Mouse (Mus musculus): ENCODE results near the gene Il31ra.

Gene Il31ra

GRCm38 (mm10) chr13:112507691-112508090, 86.5 kb downstream of the Il31ra start:
- no peak for DNase-seq (ENCODE audit: low spot score)

- no peak for DNase-seq (ENCODE audit: low spot score)
These were observed 87.4 kb downstream of the Il31ra start for GRCm38 (mm10) chr13:112506766-112507165.

- DNase-seq (ENCODE audit: low spot score): no peak
These were observed 88.7 kb downstream of the Il31ra start for GRCm38 (mm10) chr13:112505436-112505835.

GRCm38 (mm10) chr13:112503846-112504245, 90.3 kb downstream of the Il31ra start:
- DNase-seq (ENCODE audit: low spot score): no peak

- DNase-seq (ENCODE audit: low spot score): no peak
These were observed 93.7 kb downstream of the Il31ra start for GRCm38 (mm10) chr13:112500466-112500865.

GRCm38 (mm10) chr13:112500027-112500426, 94.1 kb downstream of the Il31ra start:
- DNase-seq (ENCODE audit: low spot score): no peak

GRCm38 (mm10) chr13:112494590-112494989, 99.6 kb downstream of the Il31ra start:
- no peak for DNase-seq (ENCODE audit: low spot score)

- DNase-seq (ENCODE audit: low spot score): no peak
These were observed 101.9 kb downstream of the Il31ra start for GRCm38 (mm10) chr13:112492285-112492678.

GRCm38 (mm10) chr13:112491636-112492284, 102.4 kb downstream of the Il31ra start:
- no peak for DNase-seq (ENCODE audit: low spot score)

GRCm38 (mm10) chr13:112490036-112490435, 104.1 kb downstream of the Il31ra start:
- no peak for DNase-seq (ENCODE audit: low spot score)

GRCm38 (mm10) chr13:112486676-112487075, 107.5 kb downstream of the Il31ra start:
- no peak for DNase-seq (ENCODE audit: low spot score)

- no peak for DNase-seq (ENCODE audit: low spot score)
These were observed 107.9 kb downstream of the Il31ra start for GRCm38 (mm10) chr13:112486236-112486635.

- no peak for DNase-seq (ENCODE audit: low spot score)
These were observed 111.1 kb downstream of the Il31ra start for GRCm38 (mm10) chr13:112483015-112483414.

- no peak for DNase-seq (ENCODE audit: low spot score)
These were observed 111.6 kb downstream of the Il31ra start for GRCm38 (mm10) chr13:112482525-112482924.

- DNase-seq (ENCODE audit: low spot score): no peak
These were observed 114.2 kb downstream of the Il31ra start for GRCm38 (mm10) chr13:112479926-112480325.

GRCm38 (mm10) chr13:112479032-112479431, 115.1 kb downstream of the Il31ra start:
- DNase-seq (ENCODE audit: low spot score): no peak

- DNase-seq (ENCODE audit: low spot score): no peak
These were observed 120.1 kb downstream of the Il31ra start for GRCm38 (mm10) chr13:112473757-112474755.

- DNase-seq (ENCODE audit: low spot score): no peak
These were observed 121.6 kb downstream of the Il31ra start for GRCm38 (mm10) chr13:112472401-112473023.

GRCm38 (mm10) chr13:112471201-112471600, 123.0 kb downstream of the Il31ra start:
- DNase-seq (ENCODE audit: low spot score): no peak
